Mouse (Mus musculus) neural tube, embryonic 15.5 days (tissue): ENCODE measurements around the gene Tmed8. TPM values are rescaled to one million over a fixed set of nuclear protein-coding genes. Genes with fewer than 3 reads are reported as not detected.
"Not testable (repeated sequence)": the region's sequence is repeated elsewhere in the genome, so short reads cannot be mapped to it uniquely, and the experiment has no call there.

ENCODE experiments used
- ATAC-seq: fragments of 200-750 bp; cut with Nextera tagmentation; 2 replicates; pipeline ENCODE4 v1.8.0; 2017; ENCODE audit warnings: mild to moderate bottlenecking, moderate TSS enrichment, moderate library complexity; ENCODE audit not compliant: low FRiP score
- H3K27ac ChIP-seq: fragments of 300-500 bp; sonication (generic); replicated peaks from 2 replicates; pipeline ENCODE4 v1.5.1; 2015; ENCODE audit warnings: mild to moderate bottlenecking, inconsistent platforms
- H3K27me3 ChIP-seq: fragments of 300-500 bp; sonication (generic); replicated peaks from 2 replicates; pipeline ENCODE4 v1.6.1; 2015; ENCODE audit warnings: inconsistent platforms
- H3K36me3 ChIP-seq: fragments of 300-500 bp; sonication (generic); 2 replicates; pipeline ENCODE4 v1.6.1; 2015; ENCODE audit warnings: inconsistent platforms
- H3K4me1 ChIP-seq: fragments of 300-500 bp; sonication (generic); 2 replicates; pipeline ENCODE4 v1.6.1; 2015; ENCODE audit warnings: inconsistent platforms
- H3K4me2 ChIP-seq: fragments of 300-500 bp; sonication (generic); 2 replicates; pipeline ENCODE4 v1.6.1; 2015; ENCODE audit warnings: inconsistent platforms, mild to moderate bottlenecking, moderate library complexity
- H3K4me3 ChIP-seq: fragments of 300-500 bp; sonication (generic); replicated peaks from 2 replicates; pipeline ENCODE4 v1.5.1; 2015; ENCODE audit warnings: mild to moderate bottlenecking, inconsistent platforms
- H3K9ac ChIP-seq: fragments of 300-500 bp; sonication (generic); replicated peaks from 2 replicates; pipeline ENCODE4 v1.6.1; 2015; ENCODE audit warnings: mild to moderate bottlenecking, inconsistent platforms
- H3K9me3 ChIP-seq: fragments of 300-500 bp; sonication (generic); replicated peaks from 2 replicates; pipeline ENCODE4 v1.6.1; 2016; ENCODE audit warnings: inconsistent platforms
- WGBS: fragments of 180-500 bp; shearing (Covaris S2); methylation state at CpG from one replicate; pipeline ENCODE4 v1.1.7; 2015; ENCODE audit warnings: mixed read lengths; 5-methylcytosine and 5-hydroxymethylcytosine counted together
- polyA plus RNA-seq: library from polyadenylated mRNA; unstranded; fragments of >200 nt; fragmentation: Nextera tagmentation; extraction: Ambion mirVana; gene quantifications from 2 replicates; pipeline ENCODE4 v1.2.1, GENCODE M21; 2015

Gene Tmed8
- polyA plus RNA-seq, 1 experiment from 2014 or later = 4.6 TPM

GRCm38 (mm10) chr12:87154448-87154847 is 45.8 kb downstream of the Tmed8 start:
- H3K4me1 ChIP-seq, ATAC-seq, H3K36me3 ChIP-seq, H3K27me3 ChIP-seq, H3K27ac ChIP-seq, H3K9me3 ChIP-seq, H3K4me3 ChIP-seq, H3K9ac ChIP-seq, H3K4me2 ChIP-seq: not testable (repeated sequence)
- 82% methylated on average over 4 of the region's 4 CpGs for WGBS

GRCm38 (mm10) chr12:87149471-87149870 is 50.8 kb downstream of the Tmed8 start:
- 96% methylated on average over 5 of the region's 5 CpGs for WGBS
- H3K9me3 ChIP-seq = no peaks in the 10 kb centered on the region
- H3K4me1 ChIP-seq = peaks cover 26% of the 10 kb centered on the region
- H3K27ac ChIP-seq = no peak overlapping the region
- ATAC-seq = no peak
- no peak overlapping the region for H3K4me2 ChIP-seq
- no peak overlapping the region for H3K9ac ChIP-seq
- H3K27me3 ChIP-seq = no peaks in the 10 kb centered on the region
- peaks cover 3% of the 10 kb centered on the region; the same call in 1 of the 2 replicates for H3K36me3 ChIP-seq
- H3K4me3 ChIP-seq = no peak overlapping the region

- Histone ChIP-seq H3K36me3 (peaks cover 8% of the 10 kb centered on the region; the same call in 1 of the 2 replicates), H3K9ac (peak overlapping the region; percentile 78), H3K27me3 (no peaks in the 10 kb centered on the region), H3K9me3 (no peaks in the 10 kb centered on the region), H3K4me3 (peak overlapping the region; percentile 100), H3K4me2 (peak overlapping the region; percentile 74), H3K4me1 (peaks cover 26% of the 10 kb centered on the region), H3K27ac (peak overlapping the region; percentile 100)
- WGBS = 18% methylated on average over 15 of the region's 15 CpGs
- no peak for ATAC-seq
These were observed 52.1 kb downstream of the Tmed8 start for GRCm38 (mm10) chr12:87148136-87148535.

- Histone ChIP-seq H3K36me3 (peaks cover 8% of the 10 kb centered on the region; the same call in 1 of the 2 replicates), H3K27ac (peak within 1 kb of the TSS; percentile 100), H3K9ac (peak within 1 kb of the TSS; percentile 78), H3K4me3 (peak within 1 kb of the TSS; percentile 100), H3K4me2 (peak within 1 kb of the TSS; percentile 74), H3K4me1 (peaks cover 26% of the 10 kb centered on the region), H3K27me3 (no peaks in the 10 kb centered on the region), H3K9me3 (no peaks in the 10 kb centered on the region)
- peak; percentile 96 for ATAC-seq
- WGBS = under 1% methylated on average over 60 of the region's 61 CpGs
These were observed 52.7 kb downstream of the Tmed8 start, which contains the start of gene Pomt2 for GRCm38 (mm10) chr12:87147395-87148089. Gene Pomt2, minus strand, starts transcription at chr12:87147968.

GRCm38 (mm10) chr12:87146966-87147365 is 53.3 kb downstream of the Tmed8 start, which contains the start of gene Gstz1:
Gene Gstz1, plus strand, starts transcription at chr12:87147165.
- H3K9me3 ChIP-seq = no peaks in the 10 kb centered on the region
- peaks cover 26% of the 10 kb centered on the region for H3K4me1 ChIP-seq
- whole genome bisulfite sequencing = under 1% methylated on average over 27 of the region's 27 CpGs
- H3K27ac ChIP-seq = peak within 1 kb of the TSS; percentile 100
- H3K27me3 ChIP-seq = no peaks in the 10 kb centered on the region
- peaks cover 8% of the 10 kb centered on the region; the same call in 1 of the 2 replicates for H3K36me3 ChIP-seq
- peak within 1 kb of the TSS; percentile 78 for H3K9ac ChIP-seq
- ATAC-seq = peak; percentile 92
- H3K4me2 ChIP-seq = peak within 1 kb of the TSS; percentile 74
- peak within 1 kb of the TSS; percentile 100 for H3K4me3 ChIP-seq

- peaks cover 19% of the 10 kb centered on the region for H3K4me1 ChIP-seq
- H3K27me3 ChIP-seq = no peaks in the 10 kb centered on the region
- H3K9me3 ChIP-seq = no peaks in the 10 kb centered on the region
- no peak overlapping the region for H3K9ac ChIP-seq
- H3K4me3 ChIP-seq = no peak overlapping the region
- H3K4me2 ChIP-seq = no peak overlapping the region
- 0 out of 2 replicates have a peak, but pooled peaks cover 4% of the 10 kb centered on the region for H3K36me3 ChIP-seq
- no peak for ATAC-seq
- no peak overlapping the region for H3K27ac ChIP-seq
- 70% methylated on average over 2 of the region's 2 CpGs for WGBS
These were observed 58.1 kb downstream of the Tmed8 start for GRCm38 (mm10) chr12:87142156-87142555.

GRCm38 (mm10) chr12:87138768-87139167 is 61.5 kb downstream of the Tmed8 start:
- Histone ChIP-seq H3K4me1 (no peaks in the 10 kb centered on the region), H3K4me3 (no peak overlapping the region), H3K9me3 (no peaks in the 10 kb centered on the region), H3K4me2 (no peak overlapping the region), H3K36me3 (peaks cover 13% of the 10 kb centered on the region), H3K27me3 (no peaks in the 10 kb centered on the region), H3K27ac (no peak overlapping the region), H3K9ac (no peak overlapping the region)
- no peak for ATAC-seq
- 48% methylated on average over 2 of the region's 2 CpGs for WGBS

- Histone ChIP-seq H3K36me3 (peaks cover 18% of the 10 kb centered on the region), H3K9ac (no peak overlapping the region), H3K9me3 (no peaks in the 10 kb centered on the region), H3K4me1 (no peaks in the 10 kb centered on the region), H3K4me3 (no peak overlapping the region), H3K27ac (no peak overlapping the region), H3K4me2 (no peak overlapping the region), H3K27me3 (no peaks in the 10 kb centered on the region)
- 26% methylated on average over 2 of the region's 2 CpGs for WGBS
- ATAC-seq = no peak
These were observed 61.9 kb downstream of the Tmed8 start for GRCm38 (mm10) chr12:87138342-87138701.

- H3K4me2 ChIP-seq = no peak overlapping the region
- H3K27ac ChIP-seq = no peak overlapping the region
- no peak overlapping the region for H3K4me3 ChIP-seq
- no peaks in the 10 kb centered on the region for H3K4me1 ChIP-seq
- ATAC-seq = no peak
- no peak overlapping the region for H3K9ac ChIP-seq
- WGBS = 67% methylated on average over 15 of the region's 15 CpGs
- H3K27me3 ChIP-seq = no peaks in the 10 kb centered on the region
- H3K9me3 ChIP-seq = no peaks in the 10 kb centered on the region
- H3K36me3 ChIP-seq = peaks cover 23% of the 10 kb centered on the region
These were observed 62.6 kb downstream of the Tmed8 start for GRCm38 (mm10) chr12:87137439-87138341.

- no peak for ATAC-seq
- Histone ChIP-seq H3K4me3 (no peak overlapping the region), H3K27ac (no peak overlapping the region), H3K27me3 (no peaks in the 10 kb centered on the region), H3K36me3 (peaks cover 44% of the 10 kb centered on the region), H3K9me3 (no peaks in the 10 kb centered on the region), H3K9ac (no peak overlapping the region), H3K4me1 (no peaks in the 10 kb centered on the region), H3K4me2 (no peak overlapping the region)
- 95% methylated on average over 9 of the region's 9 CpGs for WGBS
These were observed 67.5 kb downstream of the Tmed8 start for GRCm38 (mm10) chr12:87132784-87133183.

- WGBS = 95% methylated on average over 6 of the region's 6 CpGs
- no peak overlapping the region for H3K4me2 ChIP-seq
- peaks cover 44% of the 10 kb centered on the region for H3K36me3 ChIP-seq
- no peaks in the 10 kb centered on the region for H3K27me3 ChIP-seq
- H3K27ac ChIP-seq = no peak overlapping the region
- no peak overlapping the region for H3K4me3 ChIP-seq
- no peaks in the 10 kb centered on the region for H3K4me1 ChIP-seq
- H3K9ac ChIP-seq = no peak overlapping the region
- ATAC-seq = no peak
- H3K9me3 ChIP-seq = no peaks in the 10 kb centered on the region
These were observed 68.0 kb downstream of the Tmed8 start for GRCm38 (mm10) chr12:87132210-87132609.
